Mouse (Mus musculus): ENCODE results near the gene Zbtb4. TPM values are rescaled to one million over a fixed set of nuclear protein-coding genes. Genes with fewer than 3 reads are reported as not detected.

The Zbtb4 gene
- polyA plus RNA-seq, 1 experiment: 16.5 TPM

GRCm38 (mm10) chr11:69761868-69762267, 3.8 kb upstream of the Zbtb4 start, which contains the start of gene Slc35g3:
TSS of gene Slc35g3 (minus strand) at chr11:69761968.
- no peak for TF ChIP-seq POLR2A (IDR thresholded peaks at IDR 0.05; ENCODE audit: low read depth, low read length)
- TF ChIP-seq CTCF (IDR thresholded peaks at IDR 0.05; ENCODE audit: extremely low read depth, insufficient read length, insufficient replicate concordance, low read depth, low read length): no peak
- Histone ChIP-seq H3K27ac (ENCODE audit: insufficient read depth, low read depth, low read length) (no peak within 1 kb of the TSS), H3K4me3 (ENCODE audit: low read depth, low read length) (no peak within 1 kb of the TSS), H3K4me1 (ENCODE audit: control insufficient read depth, insufficient read depth, insufficient read length, low read length) (peaks cover 8% of the 10 kb centered on the region), H3K36me3 (ENCODE audit: control insufficient read depth, insufficient read depth, low read length) (no peaks in the 10 kb centered on the region), H3K27me3 (ENCODE audit: control insufficient read depth, insufficient read depth, low read length) (no peaks in the 10 kb centered on the region)
- WGBS: 75% methylated on average over 1 of the region's 1 CpGs

GRCm38 (mm10) chr11:69763551-69763950, 2.2 kb upstream of the Zbtb4 start:
- Histone ChIP-seq H3K36me3 (ENCODE audit: control insufficient read depth, insufficient read depth, low read length) (no peaks in the 10 kb centered on the region), H3K27me3 (ENCODE audit: control insufficient read depth, insufficient read depth, low read length) (no peaks in the 10 kb centered on the region), H3K27ac (ENCODE audit: insufficient read depth, low read depth, low read length) (no peak overlapping the region), H3K4me3 (ENCODE audit: low read depth, low read length) (no peak overlapping the region), H3K4me1 (ENCODE audit: control insufficient read depth, insufficient read depth, insufficient read length, low read length) (peaks cover 6% of the 10 kb centered on the region)
- no peak for TF ChIP-seq POLR2A (IDR thresholded peaks at IDR 0.05; ENCODE audit: low read depth, low read length)
- TF ChIP-seq CTCF (IDR thresholded peaks at IDR 0.05; ENCODE audit: extremely low read depth, insufficient read length, insufficient replicate concordance, low read depth, low read length): peak; percentile 33; the same call in 1 of the 2 replicates
- 75% methylated on average over 7 of the region's 7 CpGs for WGBS

- WGBS: under 1% methylated on average over 32 of the region's 37 CpGs
- H3K27me3 ChIP-seq (ENCODE audit: control insufficient read depth, insufficient read depth, low read length): no peaks in the 10 kb centered on the region
- peak overlapping the region; percentile 77 for H3K27ac ChIP-seq (ENCODE audit: insufficient read depth, low read depth, low read length)
- peak overlapping the region; percentile 98 for H3K4me3 ChIP-seq (ENCODE audit: low read depth, low read length)
- H3K4me1 ChIP-seq (ENCODE audit: control insufficient read depth, insufficient read depth, insufficient read length, low read length): peaks cover 3% of the 10 kb centered on the region
- no peaks in the 10 kb centered on the region for H3K36me3 ChIP-seq (ENCODE audit: control insufficient read depth, insufficient read depth, low read length)
- TF ChIP-seq CTCF (IDR thresholded peaks at IDR 0.05; ENCODE audit: extremely low read depth, insufficient read length, insufficient replicate concordance, low read depth, low read length): no peak
- peak; percentile 24; the same call in 1 of the 2 replicates for TF ChIP-seq POLR2A (IDR thresholded peaks at IDR 0.05; ENCODE audit: low read depth, low read length)
Measured at GRCm38 (mm10) chr11:69766126-69766609, 456 bp downstream of the Zbtb4 start.

- H3K27me3 ChIP-seq (ENCODE audit: control insufficient read depth, insufficient read depth, low read length): no peaks in the 10 kb centered on the region
- 0 out of 2 replicates have a peak overlapping the region, but pooled peaks have one; percentile 30 for H3K27ac ChIP-seq (ENCODE audit: insufficient read depth, low read depth, low read length)
- H3K4me3 ChIP-seq (ENCODE audit: low read depth, low read length): peak overlapping the region; percentile 29
- WGBS: 75% methylated on average over 13 of the region's 13 CpGs
- peaks cover 3% of the 10 kb centered on the region for H3K4me1 ChIP-seq (ENCODE audit: control insufficient read depth, insufficient read depth, insufficient read length, low read length)
- TF ChIP-seq POLR2A (IDR thresholded peaks at IDR 0.05; ENCODE audit: low read depth, low read length): peak; percentile 40; the same call in 1 of the 2 replicates
- TF ChIP-seq CTCF (IDR thresholded peaks at IDR 0.05; ENCODE audit: extremely low read depth, insufficient read length, insufficient replicate concordance, low read depth, low read length): no peak
- H3K36me3 ChIP-seq (ENCODE audit: control insufficient read depth, insufficient read depth, low read length): no peaks in the 10 kb centered on the region
Measured at GRCm38 (mm10) chr11:69766872-69767624, 1.3 kb downstream of the Zbtb4 start.

- Histone ChIP-seq H3K36me3 (ENCODE audit: control insufficient read depth, insufficient read depth, low read length) (no peaks in the 10 kb centered on the region), H3K4me1 (ENCODE audit: control insufficient read depth, insufficient read depth, insufficient read length, low read length) (peaks cover 3% of the 10 kb centered on the region), H3K27ac (ENCODE audit: insufficient read depth, low read depth, low read length) (no peak overlapping the region), H3K27me3 (ENCODE audit: control insufficient read depth, insufficient read depth, low read length) (no peaks in the 10 kb centered on the region), H3K4me3 (ENCODE audit: low read depth, low read length) (no peak overlapping the region)
- WGBS: 85% methylated on average over 4 of the region's 4 CpGs
- no peak for TF ChIP-seq POLR2A (IDR thresholded peaks at IDR 0.05; ENCODE audit: low read depth, low read length)
- no peak for TF ChIP-seq CTCF (IDR thresholded peaks at IDR 0.05; ENCODE audit: extremely low read depth, insufficient read length, insufficient replicate concordance, low read depth, low read length)
Measured at GRCm38 (mm10) chr11:69767625-69767909, 1.9 kb downstream of the Zbtb4 start.

- TF ChIP-seq CTCF (IDR thresholded peaks at IDR 0.05; ENCODE audit: extremely low read depth, insufficient read length, insufficient replicate concordance, low read depth, low read length): no peak
- TF ChIP-seq POLR2A (IDR thresholded peaks at IDR 0.05; ENCODE audit: low read depth, low read length): no peak
- 57% methylated on average over 5 of the region's 5 CpGs for WGBS
- no peak overlapping the region for H3K27ac ChIP-seq (ENCODE audit: insufficient read depth, low read depth, low read length)
- no peaks in the 10 kb centered on the region for H3K4me1 ChIP-seq (ENCODE audit: control insufficient read depth, insufficient read depth, insufficient read length, low read length)
- H3K27me3 ChIP-seq (ENCODE audit: control insufficient read depth, insufficient read depth, low read length): no peaks in the 10 kb centered on the region
- no peak overlapping the region for H3K4me3 ChIP-seq (ENCODE audit: low read depth, low read length)
- peaks cover 5% of the 10 kb centered on the region; the same call in 1 of the 2 replicates for H3K36me3 ChIP-seq (ENCODE audit: control insufficient read depth, insufficient read depth, low read length)
Measured at GRCm38 (mm10) chr11:69774961-69775360, 9.2 kb downstream of the Zbtb4 start.

- TF ChIP-seq POLR2A (IDR thresholded peaks at IDR 0.05; ENCODE audit: low read depth, low read length) (no peak), CTCF (IDR thresholded peaks at IDR 0.05; ENCODE audit: extremely low read depth, insufficient read length, insufficient replicate concordance, low read depth, low read length) (no peak)
Measured at GRCm38 (mm10) chr11:69775716-69776115, 10.0 kb downstream of the Zbtb4 start.

More at GRCm38 (mm10) chr11:69775716-69776115, 10.0 kb downstream of the Zbtb4 start:
- Histone ChIP-seq H3K4me3 (ENCODE audit: low read depth, low read length) (no peak overlapping the region), H3K4me1 (ENCODE audit: control insufficient read depth, insufficient read depth, insufficient read length, low read length) (no peaks in the 10 kb centered on the region), H3K27ac (ENCODE audit: insufficient read depth, low read depth, low read length) (no peak overlapping the region), H3K27me3 (ENCODE audit: control insufficient read depth, insufficient read depth, low read length) (no peaks in the 10 kb centered on the region), H3K36me3 (ENCODE audit: control insufficient read depth, insufficient read depth, low read length) (peaks cover 5% of the 10 kb centered on the region; the same call in 1 of the 2 replicates)
- 85% methylated on average over 10 of the region's 10 CpGs for WGBS
